Mouse (Mus musculus) urinary bladder, adult 18-20 months (tissue): ENCODE measurements around the gene Gramd4.

ENCODE experiments used
- DNase-seq, 2 experiments: peaks; one replicate each; pipeline ENCODE4 v3.0.0; 2022; ENCODE audit warnings: low spot score in 2 of 2, mixed read lengths in 2 of 2

Gramd4 gene

GRCm38 (mm10) chr15:86057413-86057812, at the start of gene Gramd4:
Gramd4 (plus strand) TSS chr15:86057695.
- DNase-seq, result no peak

GRCm38 (mm10) chr15:86013130-86013529, 44.4 kb upstream of the Gramd4 start:
- no peak for DNase-seq

- DNase-seq, result no peak
Measured at GRCm38 (mm10) chr15:86013656-86014055, 43.8 kb upstream of the Gramd4 start.

GRCm38 (mm10) chr15:86015026-86015425, 42.5 kb upstream of the Gramd4 start:
- DNase-seq, result no peak

- no peak for DNase-seq
Measured at GRCm38 (mm10) chr15:86015860-86016541, 41.5 kb upstream of the Gramd4 start.

GRCm38 (mm10) chr15:86017336-86017735, 40.2 kb upstream of the Gramd4 start:
- DNase-seq, result no peak

- no peak for DNase-seq
Measured at GRCm38 (mm10) chr15:86018753-86019512, 38.6 kb upstream of the Gramd4 start.

- DNase-seq, result no peak
Measured at GRCm38 (mm10) chr15:86020008-86020407, 37.5 kb upstream of the Gramd4 start.

GRCm38 (mm10) chr15:86021301-86021700, 36.2 kb upstream of the Gramd4 start:
- DNase-seq, result no peak

GRCm38 (mm10) chr15:86021971-86022370, 35.5 kb upstream of the Gramd4 start:
- DNase-seq, result no peak

- DNase-seq, result no peak
Measured at GRCm38 (mm10) chr15:86027871-86028270, 29.6 kb upstream of the Gramd4 start.

- DNase-seq, result no peak
Measured at GRCm38 (mm10) chr15:86029981-86030380, 27.5 kb upstream of the Gramd4 start.

GRCm38 (mm10) chr15:86032811-86033190, 24.7 kb upstream of the Gramd4 start:
- no peak for DNase-seq

GRCm38 (mm10) chr15:86033191-86033841, 24.2 kb upstream of the Gramd4 start, which contains the start of gene Celsr1:
Celsr1 (minus strand) TSS chr15:86033777.
- DNase-seq, result no peak

- no peak for DNase-seq
Measured at GRCm38 (mm10) chr15:86034021-86034523, 23.4 kb upstream of the Gramd4 start.

- no peak for DNase-seq
Measured at GRCm38 (mm10) chr15:86034781-86035360, 22.6 kb upstream of the Gramd4 start.

GRCm38 (mm10) chr15:86035913-86036312, 21.6 kb upstream of the Gramd4 start:
- no peak for DNase-seq

GRCm38 (mm10) chr15:86038802-86039201, 18.7 kb upstream of the Gramd4 start:
- peak; percentile 52 to 57 for DNase-seq

- no peak for DNase-seq
Measured at GRCm38 (mm10) chr15:86041421-86041820, 16.1 kb upstream of the Gramd4 start.

- DNase-seq, result no peak
Measured at GRCm38 (mm10) chr15:86042364-86042763, 15.1 kb upstream of the Gramd4 start.

- no peak for DNase-seq
Measured at GRCm38 (mm10) chr15:86049510-86049909, 8.0 kb upstream of the Gramd4 start.

- DNase-seq, result no peak
Measured at GRCm38 (mm10) chr15:86050170-86050743, 7.2 kb upstream of the Gramd4 start.
